Mouse (Mus musculus) E14TG2a.4 (cell line): Measurements from ENCODE around the gene Fam160b1.

Experiments used
- CTCF ChIP-seq: conservative IDR thresholded peaks from 2 replicates; pipeline ENCODE4 v1.5.1; 2014; ENCODE audit warnings: low read length
- NANOG ChIP-seq: IDR thresholded peaks from 2 replicates; pipeline ENCODE4 v1.6.1; 2014; ENCODE audit warnings: borderline replicate concordance, low read length, mixed read lengths

DNA sequence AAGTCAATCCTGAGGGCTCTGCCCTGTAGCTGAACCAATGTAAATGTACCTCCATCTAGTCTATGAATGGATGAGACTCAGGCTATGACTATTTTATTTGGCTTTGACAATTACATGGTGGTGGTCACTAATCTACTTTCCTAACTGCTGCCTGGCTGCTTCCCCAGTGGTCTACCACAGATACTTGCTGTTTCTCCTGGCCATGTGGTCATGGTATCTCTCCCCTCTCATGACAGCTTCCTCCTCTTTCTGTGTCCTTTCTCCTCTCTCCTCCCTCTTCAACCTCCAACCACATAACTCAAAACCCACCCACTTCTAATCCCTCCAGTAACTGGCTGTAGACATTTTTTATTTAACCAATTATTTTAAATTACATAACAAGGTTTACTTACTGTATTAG lies 11.4 kb upstream of the Fam160b1 start:
- TF ChIP-seq CTCF (no peak), NANOG (no peak)
